In genomic region chrX:134741862-134742261, GRCm38 (mm10) we compare ENCODE assay signal across 23 mouse cellular contexts. TPM values are rescaled to one million over a fixed set of nuclear protein-coding genes. Genes with fewer than 3 reads are reported as not detected.
DNase-seq lines count a peak whose midpoint lies in the region; ATAC-seq and TF ChIP-seq lines count a peak whose summit lies in the region.
"Had no signal": no experiment of that assay in that cellular context is flagged by ENCODE, and none has a peak within 500 bp of the region (broad histone marks: within the 10 kb centered on the region; RNA-seq: fewer than 3 reads in every experiment).

No protein-coding gene starts in this region.

- H3K9ac ChIP-seq in liver, embryonic 12.5 days, result no peak overlapping the region
- H3K9ac ChIP-seq: embryonic facial prominence, embryonic 12.5 days; forebrain, embryonic 13.5 days; forebrain, embryonic 15.5 days; forebrain, postnatal 0 days had no signal

- no peak overlapping the region for H3K4me3 ChIP-seq in thymus, adult 2 months (ENCODE audit: control insufficient read depth, insufficient read depth, low read length)
- H3K4me3 ChIP-seq in liver, embryonic 12.5 days, result no peak overlapping the region
- H3K4me3 ChIP-seq: embryonic facial prominence, embryonic 10.5 days; embryonic facial prominence, embryonic 12.5 days; forebrain, embryonic 13.5 days; forebrain, embryonic 15.5 days had no signal

- H3K27me3 ChIP-seq in thymus, adult 2 months (ENCODE audit: control insufficient read depth, insufficient read depth, low read length), result no peaks in the 10 kb centered on the region
- H3K27me3 ChIP-seq in liver, embryonic 12.5 days (replicated peaks), result no peaks in the 10 kb centered on the region
- H3K27me3 ChIP-seq: forebrain, embryonic 13.5 days; forebrain, embryonic 15.5 days had no signal

- H3K27ac ChIP-seq in thymus, adult 2 months (ENCODE audit: control insufficient read depth, insufficient read depth, low read length), result peak overlapping the region; percentile 34; the same call in 1 of the 2 replicates
- H3K27ac ChIP-seq in liver, embryonic 12.5 days, result no peak overlapping the region
- H3K27ac ChIP-seq: embryonic facial prominence, embryonic 10.5 days; embryonic facial prominence, embryonic 12.5 days; forebrain, embryonic 13.5 days; forebrain, embryonic 15.5 days had no signal

- no peak for TF ChIP-seq CTCF in thymus, adult 2 months (IDR thresholded peaks at IDR 0.05; ENCODE audit: borderline replicate concordance, control insufficient read depth, extremely low read depth, insufficient read depth, low read length, poor library complexity)

- no peak for TF ChIP-seq POLR2A in thymus, adult 2 months (IDR thresholded peaks at IDR 0.05; ENCODE audit: control insufficient read depth, extremely low read depth, insufficient read depth, low read length, poor library complexity)

- peaks cover 4% of the 10 kb centered on the region for H3K4me1 ChIP-seq in thymus, adult 2 months (replicated peaks; ENCODE audit: control insufficient read depth, insufficient read depth, low read length)
- H3K4me1 ChIP-seq in liver, embryonic 12.5 days, result peaks cover 7% of the 10 kb centered on the region; the same call in 1 of the 2 replicates
- H3K4me1 ChIP-seq: embryonic facial prominence, embryonic 10.5 days; embryonic facial prominence, embryonic 12.5 days; forebrain, embryonic 13.5 days; forebrain, embryonic 15.5 days had no signal

- 24% methylated on average over 5 of the region's 5 CpGs for WGBS in thymus, adult 2 months
- 47% methylated on average over 5 of the region's 5 CpGs for WGBS in liver, embryonic 12.5 days (ENCODE audit: insufficient replicate concordance)

- no peak for DNase-seq in thymus, adult 2 months
- DNase-seq in thymus, postnatal 36 days, result no peak
- peak; percentile 11 for DNase-seq in CD4-positive helper T cell, adult 2 months (ENCODE audit: low read depth, low spot score)
- no peak for DNase-seq in retina, postnatal 1 day
- DNase-seq in gastrocnemius, adult 18-20 months (ENCODE audit: low spot score), result no peak
- DNase-seq: adrenal gland, adult 8-10 months; adrenal gland, postnatal 14 days; adrenal gland, postnatal 36 days; B cell, adult 2 months; cerebellum, adult 11-12 months; cerebellum, adult 2 months; cerebellum, adult 9-10 months; cerebellum, postnatal 10 days; cerebellum, postnatal 25 days; forebrain, postnatal 0 days had no signal

- ATAC-seq in CD4-positive, CD25-positive, alpha-beta regulatory T cell, adult 4 months, result peak; percentile 57
- ATAC-seq in inflammation-experienced regulatory T-cells, adult 6 months, result peak; percentile 68
- ATAC-seq in liver, embryonic 12.5 days, result no peak
- ATAC-seq: forebrain, embryonic 13.5 days; forebrain, embryonic 15.5 days; forebrain, postnatal 0 days had no signal

- H3K4me2 ChIP-seq in liver, embryonic 12.5 days, result no peak overlapping the region
- H3K4me2 ChIP-seq: embryonic facial prominence, embryonic 12.5 days; forebrain, embryonic 13.5 days; forebrain, embryonic 15.5 days had no signal

- H3K9me3 ChIP-seq in liver, embryonic 12.5 days (replicated peaks), result no peaks in the 10 kb centered on the region
- H3K9me3 ChIP-seq: embryonic facial prominence, embryonic 10.5 days; embryonic facial prominence, embryonic 12.5 days; forebrain, embryonic 13.5 days; forebrain, embryonic 15.5 days had no signal

- no peaks in the 10 kb centered on the region for H3K36me3 ChIP-seq in thymus, adult 2 months (ENCODE audit: control insufficient read depth, insufficient read depth, low read length)
- no peaks in the 10 kb centered on the region for H3K36me3 ChIP-seq in liver, embryonic 12.5 days
- H3K36me3 ChIP-seq: embryonic facial prominence, embryonic 10.5 days; embryonic facial prominence, embryonic 12.5 days; forebrain, embryonic 15.5 days had no signal

RNA-seq across cellular contexts. Expression of gene Armcx6, which starts 9.4 kb away (rescaled TPM):
- polyA plus RNA-seq in thymus, adult 2 months (2012; rRNA removed), result 3.4 and 4.0 TPM in 2 replicates
- 1 to 10 TPM; 1.3 to 1.9 TPM for polyA plus RNA-seq in CD4-positive, CD25-positive, alpha-beta regulatory T cell, adult 4 months (2017; shearing (Covaris generic))
- 1 to 10 TPM in 2 of 3 experiments, under 1 TPM in 1; 0.80 to 2.5 (median 1.7) TPM for polyA plus RNA-seq in inflammation-experienced regulatory T-cells, adult 6 months (2017; shearing (Covaris generic))
- polyA plus RNA-seq in liver, embryonic 12.5 days (2016; fragmentation: Nextera tagmentation; extraction: Ambion mirVana), result 7.2 and 8.1 TPM in 2 replicates
- 1 to 10 TPM in 1 of 2 experiments, under 1 TPM in 1; 0.94 to 1.8 TPM for total RNA-seq in gastrocnemius, adult 18-20 months (2021)
- total RNA-seq: MEL had no signal

RNA-seq across cellular contexts. Expression of gene Armcx3, which starts 14.5 kb away (rescaled TPM):
- polyA plus RNA-seq in thymus, adult 2 months (2012; rRNA removed), result 3.8 and 5.8 TPM in 2 replicates
- polyA plus RNA-seq in CD4-positive, CD25-positive, alpha-beta regulatory T cell, adult 4 months (2017; shearing (Covaris generic)), result 10 to 100 TPM; 12.5 to 18.9 TPM
- polyA plus RNA-seq in inflammation-experienced regulatory T-cells, adult 6 months (2017; shearing (Covaris generic)), result 10 to 100 TPM in 2 of 3 experiments, 1 to 10 TPM in 1; 9.8 to 15.9 (median 12.1) TPM
- 22.1 and 22.8 TPM in 2 replicates for polyA plus RNA-seq in liver, embryonic 12.5 days (2016; fragmentation: Nextera tagmentation; extraction: Ambion mirVana)
- 10 to 100 TPM; 17.0 to 23.3 TPM for total RNA-seq in gastrocnemius, adult 18-20 months (2021)

RNA-seq across cellular contexts. Expression of gene Armcx1, which starts 24.1 kb away (rescaled TPM):
- polyA plus RNA-seq in thymus, adult 2 months (2012; rRNA removed), result 2.8 TPM in 2 replicates
- 1 to 10 TPM; 2.7 to 3.7 TPM for polyA plus RNA-seq in CD4-positive, CD25-positive, alpha-beta regulatory T cell, adult 4 months (2017; shearing (Covaris generic))
- 1 to 10 TPM in 2 of 3 experiments, under 1 TPM in 1; 0.54 to 4.6 (median 1.4) TPM for polyA plus RNA-seq in inflammation-experienced regulatory T-cells, adult 6 months (2017; shearing (Covaris generic))
- 11.4 and 11.6 TPM in 2 replicates for polyA plus RNA-seq in liver, embryonic 12.5 days (2016; fragmentation: Nextera tagmentation; extraction: Ambion mirVana)
- total RNA-seq in gastrocnemius, adult 18-20 months (2021), result 1 to 10 TPM; 1.4 to 1.5 TPM
- total RNA-seq: MEL had no signal

RNA-seq across cellular contexts. Expression of gene Armcx4, which starts 55.5 kb away (rescaled TPM):
- polyA plus RNA-seq in thymus, adult 2 months (2012; rRNA removed), result 0.70 and 0.73 TPM in 2 replicates
- under 1 TPM; 0.51 to 0.71 TPM for polyA plus RNA-seq in CD4-positive, CD25-positive, alpha-beta regulatory T cell, adult 4 months (2017; shearing (Covaris generic))
- 1 to 10 TPM in 1 of 3 experiments, under 1 TPM in 2; 0.54 to 1.0 (median 0.62) TPM for polyA plus RNA-seq in inflammation-experienced regulatory T-cells, adult 6 months (2017; shearing (Covaris generic))
- polyA plus RNA-seq in liver, embryonic 12.5 days (2016; fragmentation: Nextera tagmentation; extraction: Ambion mirVana), result 0.79 and 0.81 TPM in 2 replicates
- 1 to 10 TPM; 4.6 to 5.9 TPM for total RNA-seq in gastrocnemius, adult 18-20 months (2021)
- total RNA-seq: MEL had no signal
